Mouse (Mus musculus): ENCODE measurements around the gene Tmem80. TPM values are rescaled to one million over a fixed set of nuclear protein-coding genes. Genes with fewer than 3 reads are reported as not detected.

Tmem80 gene
- polyA plus RNA-seq, 1 experiment = 81.8 TPM

DNA sequence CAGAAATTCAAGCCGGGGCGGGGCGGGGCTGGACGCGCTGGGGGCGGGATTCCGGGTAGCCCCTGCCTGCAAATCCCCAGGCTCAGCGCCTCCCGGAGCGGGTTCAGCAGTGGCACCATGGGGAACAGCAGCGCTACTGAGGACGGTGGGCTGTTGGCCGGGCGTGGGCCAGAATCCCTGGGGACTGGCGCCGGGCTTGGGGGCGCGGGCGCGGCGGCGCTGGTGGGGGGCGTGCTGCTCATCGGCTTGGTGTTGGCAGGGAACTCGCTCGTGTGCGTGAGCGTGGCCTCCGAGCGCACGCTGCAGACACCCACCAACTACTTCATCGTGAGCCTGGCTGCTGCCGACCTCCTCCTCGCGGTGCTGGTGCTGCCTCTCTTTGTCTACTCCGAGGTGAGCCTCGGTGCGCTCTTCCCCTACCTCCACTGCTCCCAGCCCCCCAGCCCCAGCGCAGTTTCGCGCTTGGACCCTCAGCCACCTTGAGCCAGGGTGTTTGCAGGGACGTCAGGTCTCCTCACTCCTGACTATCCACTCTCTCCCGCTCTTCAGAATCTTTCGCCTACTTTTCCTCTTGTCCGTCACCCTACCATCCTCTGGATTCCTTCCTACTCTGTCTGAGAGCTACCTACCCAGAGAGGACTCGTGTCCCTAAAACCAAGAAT lies 35.5 kb upstream of the Tmem80 start, which contains the start of gene Drd4:
Drd4 (plus strand) TSS at position 86 of the 662 bp plus-strand sequence.
- Histone ChIP-seq H3K36me3 (ENCODE audit: control insufficient read depth, insufficient read depth, low read length) (no peaks in the 10 kb centered on the region), H3K27me3 (ENCODE audit: control insufficient read depth, insufficient read depth, low read length) (peaks cover 7% of the 10 kb centered on the region), H3K27ac (ENCODE audit: control insufficient read depth, insufficient read depth, low read length) (no peak within 1 kb of the TSS), H3K4me1 (replicated peaks; ENCODE audit: control insufficient read depth, insufficient read depth, low read length) (no peaks in the 10 kb centered on the region), H3K4me3 (ENCODE audit: control insufficient read depth, insufficient read depth, low read length) (no peak within 1 kb of the TSS)
- DNase-seq = no peak
- no peak for TF ChIP-seq CTCF (IDR thresholded peaks at IDR 0.05; ENCODE audit: borderline replicate concordance, control insufficient read depth, extremely low read depth, insufficient read depth, low read length, poor library complexity)
- TF ChIP-seq POLR2A (IDR thresholded peaks at IDR 0.05; ENCODE audit: control insufficient read depth, extremely low read depth, insufficient read depth, low read length, poor library complexity) = no peak
- WGBS = 10% methylated on average over 46 of the region's 46 CpGs

GRCm38 (mm10) chr7:141292583-141293388 lies 34.8 kb upstream of the Tmem80 start:
- Histone ChIP-seq H3K27me3 (ENCODE audit: control insufficient read depth, insufficient read depth, low read length) (peaks cover 7% of the 10 kb centered on the region), H3K36me3 (ENCODE audit: control insufficient read depth, insufficient read depth, low read length) (no peaks in the 10 kb centered on the region), H3K4me1 (replicated peaks; ENCODE audit: control insufficient read depth, insufficient read depth, low read length) (no peaks in the 10 kb centered on the region), H3K4me3 (ENCODE audit: control insufficient read depth, insufficient read depth, low read length) (no peak overlapping the region), H3K27ac (ENCODE audit: control insufficient read depth, insufficient read depth, low read length) (no peak overlapping the region)
- TF ChIP-seq POLR2A (IDR thresholded peaks at IDR 0.05; ENCODE audit: control insufficient read depth, extremely low read depth, insufficient read depth, low read length, poor library complexity) (no peak), CTCF (IDR thresholded peaks at IDR 0.05; ENCODE audit: borderline replicate concordance, control insufficient read depth, extremely low read depth, insufficient read depth, low read length, poor library complexity) (no peak)
- WGBS = 76% methylated on average over 15 of the region's 15 CpGs
- DNase-seq = no peak

- Histone ChIP-seq H3K4me1 (replicated peaks; ENCODE audit: control insufficient read depth, insufficient read depth, low read length) (no peaks in the 10 kb centered on the region), H3K27me3 (ENCODE audit: control insufficient read depth, insufficient read depth, low read length) (peaks cover 7% of the 10 kb centered on the region), H3K4me3 (ENCODE audit: control insufficient read depth, insufficient read depth, low read length) (no peak overlapping the region), H3K36me3 (ENCODE audit: control insufficient read depth, insufficient read depth, low read length) (no peaks in the 10 kb centered on the region), H3K27ac (ENCODE audit: control insufficient read depth, insufficient read depth, low read length) (no peak overlapping the region)
- no peak for TF ChIP-seq POLR2A (IDR thresholded peaks at IDR 0.05; ENCODE audit: control insufficient read depth, extremely low read depth, insufficient read depth, low read length, poor library complexity)
- no peak for TF ChIP-seq CTCF (IDR thresholded peaks at IDR 0.05; ENCODE audit: borderline replicate concordance, control insufficient read depth, extremely low read depth, insufficient read depth, low read length, poor library complexity)
- WGBS = 2% methylated on average over 53 of the region's 53 CpGs
- no peak for DNase-seq
Observed at GRCm38 (mm10) chr7:141293852-141294471, 33.6 kb upstream of the Tmem80 start.

- Histone ChIP-seq H3K4me1 (replicated peaks; ENCODE audit: control insufficient read depth, insufficient read depth, low read length) (no peaks in the 10 kb centered on the region), H3K27ac (ENCODE audit: control insufficient read depth, insufficient read depth, low read length) (no peak overlapping the region), H3K27me3 (ENCODE audit: control insufficient read depth, insufficient read depth, low read length) (peaks cover 7% of the 10 kb centered on the region), H3K36me3 (ENCODE audit: control insufficient read depth, insufficient read depth, low read length) (no peaks in the 10 kb centered on the region), H3K4me3 (ENCODE audit: control insufficient read depth, insufficient read depth, low read length) (no peak overlapping the region)
- TF ChIP-seq POLR2A (IDR thresholded peaks at IDR 0.05; ENCODE audit: control insufficient read depth, extremely low read depth, insufficient read depth, low read length, poor library complexity) = no peak
- TF ChIP-seq CTCF (IDR thresholded peaks at IDR 0.05; ENCODE audit: borderline replicate concordance, control insufficient read depth, extremely low read depth, insufficient read depth, low read length, poor library complexity) = no peak
- WGBS = 11% methylated on average over 22 of the region's 22 CpGs
- no peak for DNase-seq
Observed at GRCm38 (mm10) chr7:141294479-141294878, 33.1 kb upstream of the Tmem80 start.

- Histone ChIP-seq H3K27me3 (ENCODE audit: control insufficient read depth, insufficient read depth, low read length) (peaks cover 7% of the 10 kb centered on the region), H3K36me3 (ENCODE audit: control insufficient read depth, insufficient read depth, low read length) (peaks cover 11% of the 10 kb centered on the region; the same call in 1 of the 2 replicates), H3K27ac (ENCODE audit: control insufficient read depth, insufficient read depth, low read length) (no peak overlapping the region), H3K4me3 (ENCODE audit: control insufficient read depth, insufficient read depth, low read length) (no peak overlapping the region), H3K4me1 (replicated peaks; ENCODE audit: control insufficient read depth, insufficient read depth, low read length) (peaks cover 5% of the 10 kb centered on the region)
- TF ChIP-seq POLR2A (IDR thresholded peaks at IDR 0.05; ENCODE audit: control insufficient read depth, extremely low read depth, insufficient read depth, low read length, poor library complexity) (no peak), CTCF (IDR thresholded peaks at IDR 0.05; ENCODE audit: borderline replicate concordance, control insufficient read depth, extremely low read depth, insufficient read depth, low read length, poor library complexity) (no peak)
- WGBS = 100% methylated on average over 3 of the region's 3 CpGs
- DNase-seq = no peak
Observed at GRCm38 (mm10) chr7:141297926-141298650, 29.5 kb upstream of the Tmem80 start.

GRCm38 (mm10) chr7:141299175-141299574 lies 28.4 kb upstream of the Tmem80 start:
- peaks cover 11% of the 10 kb centered on the region; the same call in 1 of the 2 replicates for H3K36me3 ChIP-seq (ENCODE audit: control insufficient read depth, insufficient read depth, low read length)
- H3K4me3 ChIP-seq (ENCODE audit: control insufficient read depth, insufficient read depth, low read length) = no peak overlapping the region
- 97% methylated on average over 8 of the region's 8 CpGs for WGBS
- H3K27ac ChIP-seq (ENCODE audit: control insufficient read depth, insufficient read depth, low read length) = no peak overlapping the region
- peaks cover 1% of the 10 kb centered on the region for H3K27me3 ChIP-seq (ENCODE audit: control insufficient read depth, insufficient read depth, low read length)
- DNase-seq = no peak
- H3K4me1 ChIP-seq (replicated peaks; ENCODE audit: control insufficient read depth, insufficient read depth, low read length) = peaks cover 10% of the 10 kb centered on the region
- no peak for TF ChIP-seq POLR2A (IDR thresholded peaks at IDR 0.05; ENCODE audit: control insufficient read depth, extremely low read depth, insufficient read depth, low read length, poor library complexity)
